Mouse (Mus musculus) stomach, embryonic 15.5 days (tissue): ENCODE data around the gene Pex26. TPM values are rescaled to one million over a fixed set of nuclear protein-coding genes. Genes with fewer than 3 reads are reported as not detected.

Experiments used
- ATAC-seq: fragments of 200-750 bp; cut with Nextera tagmentation; 2 replicates; pipeline ENCODE4 v1.8.0; 2017; ENCODE audit warnings: low read depth, moderate number of reproducible peaks, moderate TSS enrichment; ENCODE audit not compliant: insufficient read depth, low FRiP score
- H3K27ac ChIP-seq: fragments of 300-500 bp; sonication (generic); 2 replicates; pipeline ENCODE4 v1.5.1; 2015; ENCODE audit warnings: mild to moderate bottlenecking, inconsistent platforms
- H3K27me3 ChIP-seq: fragments of 300-500 bp; sonication (generic); replicated peaks from 2 replicates; pipeline ENCODE4 v1.6.1; 2015; ENCODE audit warnings: inconsistent platforms
- H3K36me3 ChIP-seq: fragments of 300-500 bp; sonication (generic); 2 replicates; pipeline ENCODE4 v1.6.1; 2015; ENCODE audit warnings: inconsistent platforms
- H3K4me1 ChIP-seq: fragments of 300-500 bp; sonication (generic); 2 replicates; pipeline ENCODE4 v1.6.1; 2015; ENCODE audit warnings: inconsistent platforms
- H3K4me2 ChIP-seq: fragments of 300-500 bp; sonication (generic); 2 replicates; pipeline ENCODE4 v1.6.1; 2015; ENCODE audit warnings: mild to moderate bottlenecking, inconsistent platforms
- H3K4me3 ChIP-seq: fragments of 300-500 bp; sonication (generic); replicated peaks from 2 replicates; pipeline ENCODE4 v1.5.1; 2015; ENCODE audit warnings: inconsistent platforms
- H3K9ac ChIP-seq: fragments of 300-500 bp; sonication (generic); 2 replicates; pipeline ENCODE4 v1.6.1; 2015; ENCODE audit warnings: inconsistent platforms
- H3K9me3 ChIP-seq: fragments of 300-500 bp; sonication (generic); 2 replicates; pipeline ENCODE4 v1.6.1; 2016; ENCODE audit warnings: inconsistent platforms
- WGBS: fragments of 180-500 bp; shearing (Covaris S2); methylation state at CpG from one replicate; pipeline ENCODE4 v1.1.7; 2015; 5-methylcytosine and 5-hydroxymethylcytosine counted together
- polyA plus RNA-seq: library from polyadenylated mRNA; unstranded; fragments of >200 nt; fragmentation: Nextera tagmentation; extraction: Ambion mirVana; gene quantifications from 2 replicates; pipeline ENCODE4 v1.2.1, GENCODE M21; 2015

The Pex26 gene
- polyA plus RNA-seq, 1 experiment from 2014 or later, result 14.0 TPM

- Histone ChIP-seq H3K27ac (no peak overlapping the region), H3K4me3 (no peak overlapping the region), H3K4me1 (peaks cover 16% of the 10 kb centered on the region), H3K9me3 (no peaks in the 10 kb centered on the region), H3K36me3 (no peaks in the 10 kb centered on the region), H3K4me2 (no peak overlapping the region), H3K27me3 (peaks cover 20% of the 10 kb centered on the region), H3K9ac (no peak overlapping the region)
- no peak for ATAC-seq
- WGBS, result 64% methylated on average over 4 of the region's 4 CpGs
Observed at GRCm38 (mm10) chr6:121212988-121213387, 29.5 kb downstream of the Pex26 start.

GRCm38 (mm10) chr6:121214221-121214620 is 30.8 kb downstream of the Pex26 start:
- Histone ChIP-seq H3K4me1 (peaks cover 16% of the 10 kb centered on the region), H3K27me3 (peaks cover 20% of the 10 kb centered on the region), H3K4me2 (no peak overlapping the region), H3K9ac (no peak overlapping the region), H3K36me3 (no peaks in the 10 kb centered on the region), H3K9me3 (no peaks in the 10 kb centered on the region), H3K27ac (no peak overlapping the region), H3K4me3 (no peak overlapping the region)
- 76% methylated on average over 5 of the region's 5 CpGs for WGBS
- no peak for ATAC-seq

GRCm38 (mm10) chr6:121214667-121215330 is 31.3 kb downstream of the Pex26 start:
- Histone ChIP-seq H3K27me3 (peaks cover 20% of the 10 kb centered on the region), H3K27ac (no peak overlapping the region), H3K36me3 (no peaks in the 10 kb centered on the region), H3K9ac (no peak overlapping the region), H3K9me3 (no peaks in the 10 kb centered on the region), H3K4me1 (peaks cover 16% of the 10 kb centered on the region), H3K4me3 (no peak overlapping the region), H3K4me2 (no peak overlapping the region)
- ATAC-seq, result no peak
- 72% methylated on average over 8 of the region's 8 CpGs for WGBS

- Histone ChIP-seq H3K36me3 (no peaks in the 10 kb centered on the region), H3K27ac (no peak overlapping the region), H3K27me3 (peaks cover 17% of the 10 kb centered on the region), H3K9me3 (no peaks in the 10 kb centered on the region), H3K4me2 (no peak overlapping the region), H3K9ac (no peak overlapping the region), H3K4me3 (no peak overlapping the region), H3K4me1 (peaks cover 14% of the 10 kb centered on the region)
- ATAC-seq, result no peak
- 66% methylated on average over 5 of the region's 5 CpGs for WGBS
Observed at GRCm38 (mm10) chr6:121215336-121215735, 31.9 kb downstream of the Pex26 start.

GRCm38 (mm10) chr6:121215896-121216295 is 32.4 kb downstream of the Pex26 start:
- no peak for ATAC-seq
- 79% methylated on average over 6 of the region's 6 CpGs for WGBS

GRCm38 (mm10) chr6:121216589-121217255 is 33.3 kb downstream of the Pex26 start:
- Histone ChIP-seq H3K27me3 (peaks cover 3% of the 10 kb centered on the region), H3K4me3 (no peak overlapping the region), H3K36me3 (no peaks in the 10 kb centered on the region), H3K9me3 (no peaks in the 10 kb centered on the region), H3K9ac (no peak overlapping the region), H3K27ac (no peak overlapping the region), H3K4me1 (0 out of 2 replicates have a peak, but pooled peaks cover 3% of the 10 kb centered on the region), H3K4me2 (no peak overlapping the region)
- WGBS, result 77% methylated on average over 5 of the region's 5 CpGs
- no peak for ATAC-seq

More at GRCm38 (mm10) chr6:121215896-121216295, 32.4 kb downstream of the Pex26 start:
- H3K9ac ChIP-seq, result no peak overlapping the region
- no peaks in the 10 kb centered on the region for H3K9me3 ChIP-seq
- peaks cover 12% of the 10 kb centered on the region for H3K27me3 ChIP-seq
- H3K4me2 ChIP-seq, result no peak overlapping the region
- H3K4me3 ChIP-seq, result no peak overlapping the region
- peaks cover 9% of the 10 kb centered on the region; the same call in 1 of the 2 replicates for H3K4me1 ChIP-seq
- H3K27ac ChIP-seq, result no peak overlapping the region
- no peaks in the 10 kb centered on the region for H3K36me3 ChIP-seq

GRCm38 (mm10) chr6:121218002-121218401 is 34.5 kb downstream of the Pex26 start:
- WGBS, result 80% methylated on average over 7 of the region's 7 CpGs
- no peak for ATAC-seq
- no peak overlapping the region for H3K27ac ChIP-seq
- no peak overlapping the region for H3K4me2 ChIP-seq
- no peak overlapping the region for H3K4me3 ChIP-seq
- H3K4me1 ChIP-seq, result no peaks in the 10 kb centered on the region
- no peaks in the 10 kb centered on the region for H3K9me3 ChIP-seq
- no peak overlapping the region for H3K9ac ChIP-seq
- H3K27me3 ChIP-seq, result no peaks in the 10 kb centered on the region
- H3K36me3 ChIP-seq, result no peaks in the 10 kb centered on the region

GRCm38 (mm10) chr6:121219406-121219805 is 35.9 kb downstream of the Pex26 start:
- WGBS, result 80% methylated on average over 4 of the region's 4 CpGs
- Histone ChIP-seq H3K27ac (no peak overlapping the region), H3K4me3 (no peak overlapping the region), H3K4me1 (no peaks in the 10 kb centered on the region), H3K4me2 (no peak overlapping the region), H3K27me3 (no peaks in the 10 kb centered on the region), H3K9me3 (no peaks in the 10 kb centered on the region), H3K9ac (no peak overlapping the region), H3K36me3 (no peaks in the 10 kb centered on the region)
- ATAC-seq, result no peak

GRCm38 (mm10) chr6:121220181-121220580 is 36.7 kb downstream of the Pex26 start:
- Histone ChIP-seq H3K4me2 (no peak overlapping the region), H3K9me3 (no peaks in the 10 kb centered on the region), H3K4me3 (no peak overlapping the region), H3K36me3 (no peaks in the 10 kb centered on the region), H3K27ac (no peak overlapping the region), H3K9ac (no peak overlapping the region), H3K27me3 (no peaks in the 10 kb centered on the region), H3K4me1 (no peaks in the 10 kb centered on the region)
- 88% methylated on average over 10 of the region's 10 CpGs for WGBS
- ATAC-seq, result no peak

- Histone ChIP-seq H3K27me3 (no peaks in the 10 kb centered on the region), H3K9me3 (no peaks in the 10 kb centered on the region), H3K9ac (no peak overlapping the region), H3K27ac (no peak overlapping the region), H3K4me1 (no peaks in the 10 kb centered on the region), H3K4me2 (no peak overlapping the region), H3K4me3 (no peak overlapping the region), H3K36me3 (no peaks in the 10 kb centered on the region)
- 70% methylated on average over 8 of the region's 8 CpGs for WGBS
- no peak for ATAC-seq
Observed at GRCm38 (mm10) chr6:121221876-121222597, 38.6 kb downstream of the Pex26 start.

- Histone ChIP-seq H3K4me1 (no peaks in the 10 kb centered on the region), H3K36me3 (no peaks in the 10 kb centered on the region)
- WGBS, result 95% methylated on average over 14 of the region's 14 CpGs
Observed at GRCm38 (mm10) chr6:121223001-121223400, 39.5 kb downstream of the Pex26 start.

GRCm38 (mm10) chr6:121224067-121224466 is 40.6 kb downstream of the Pex26 start:
- no peak overlapping the region for H3K27ac ChIP-seq
- no peaks in the 10 kb centered on the region for H3K4me1 ChIP-seq
- no peaks in the 10 kb centered on the region for H3K9me3 ChIP-seq
- H3K36me3 ChIP-seq, result no peaks in the 10 kb centered on the region
- ATAC-seq, result no peak
- H3K27me3 ChIP-seq, result no peaks in the 10 kb centered on the region
- no peak overlapping the region for H3K4me3 ChIP-seq
- WGBS, result 54% methylated on average over 5 of the region's 5 CpGs
- H3K4me2 ChIP-seq, result no peak overlapping the region
- no peak overlapping the region for H3K9ac ChIP-seq

More at GRCm38 (mm10) chr6:121223001-121223400, 39.5 kb downstream of the Pex26 start:
- H3K4me2 ChIP-seq, result no peak overlapping the region
- H3K27me3 ChIP-seq, result no peaks in the 10 kb centered on the region
- no peak overlapping the region for H3K27ac ChIP-seq
- no peak overlapping the region for H3K9ac ChIP-seq
- H3K9me3 ChIP-seq, result no peaks in the 10 kb centered on the region
- ATAC-seq, result no peak
- no peak overlapping the region for H3K4me3 ChIP-seq
